Mouse (Mus musculus) brain, embryonic 18.5 days (tissue): ENCODE measurements at regions not wholly inside any gene's neighbourhood (a gene's known extent, or its start where the extent isn't known, plus 50 kb on each side); places are given as distances from the start of the nearest gene placed in this dataset.

Experiments
- DNase-seq: peaks from one replicate; pipeline ENCODE4 v3.0.0-alpha.2; 2012; ENCODE audit warnings: low read depth, low spot score

GRCm38 (mm10) chr15:62292876-62293275 is 1370.1 kb upstream of the A1bg start:
- DNase-seq: no peak

DNA sequence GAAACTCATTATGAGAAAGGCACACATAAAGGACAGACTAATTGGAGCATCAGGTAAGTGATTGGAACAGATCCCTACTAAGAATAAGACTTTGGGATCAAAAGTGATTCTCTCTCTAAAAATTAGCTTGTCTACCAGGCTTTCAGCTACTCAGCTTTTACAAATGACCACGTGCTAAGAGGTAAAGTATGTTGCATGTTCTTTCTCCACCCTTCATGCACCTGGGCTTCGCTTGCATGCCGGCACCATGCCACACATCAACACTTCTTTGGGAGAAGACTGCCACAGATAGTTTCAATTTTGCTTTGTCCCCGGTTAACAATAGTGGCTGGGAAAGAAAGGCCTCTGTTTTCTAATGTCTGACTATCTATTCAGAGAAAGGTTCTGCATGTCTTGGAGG is 1367.9 kb upstream of the A1bg start:
- no peak for DNase-seq

- no peak for DNase-seq
These were observed 1364.1 kb upstream of the A1bg start for GRCm38 (mm10) chr15:62286666-62287655.

- no peak for DNase-seq
These were observed 1362.1 kb upstream of the A1bg start for GRCm38 (mm10) chr15:62284606-62285531.

- no peak for DNase-seq
These were observed 1361.0 kb upstream of the A1bg start for GRCm38 (mm10) chr15:62283661-62284429.

- no peak for DNase-seq
These were observed 1359.8 kb upstream of the A1bg start for GRCm38 (mm10) chr15:62282646-62283045.

DNA sequence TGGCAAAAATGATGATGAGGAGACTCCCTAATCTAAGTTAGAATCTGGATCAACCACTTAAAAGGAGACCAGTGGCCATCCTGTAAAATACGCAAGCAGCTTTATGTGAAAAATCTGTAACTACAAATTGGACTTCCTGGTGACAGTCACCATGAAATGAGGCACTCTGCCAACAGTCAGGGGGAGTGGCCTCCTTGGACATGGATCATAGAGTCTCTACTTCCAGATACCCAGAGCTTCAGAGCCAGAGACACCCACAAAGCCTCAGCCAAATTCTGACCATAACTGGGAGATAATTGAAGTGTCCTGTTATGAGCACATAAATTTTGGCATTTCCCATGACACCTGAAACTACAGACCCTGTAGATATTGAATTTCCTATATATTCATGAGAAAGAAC is 1359.3 kb upstream of the A1bg start:
- DNase-seq: no peak

DNA sequence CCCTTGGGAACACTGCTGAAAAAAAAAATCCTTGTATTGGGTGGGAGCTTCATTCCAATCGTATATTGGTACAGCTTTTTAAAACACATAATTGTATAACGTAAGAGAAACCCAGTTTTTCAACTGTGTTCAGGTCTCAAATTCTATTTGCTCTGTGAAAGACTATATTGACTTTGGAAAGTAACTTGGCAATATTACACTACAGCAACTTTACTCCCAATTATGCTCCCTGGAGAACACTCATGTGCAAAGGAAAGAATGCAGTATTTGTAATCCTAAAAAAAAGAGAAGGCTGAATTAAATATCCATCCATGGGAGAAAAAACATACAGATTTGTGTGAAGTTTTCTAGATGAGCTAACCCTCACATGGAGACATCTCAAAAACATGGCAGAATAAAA is 1356.7 kb upstream of the A1bg start:
- no peak for DNase-seq

DNA sequence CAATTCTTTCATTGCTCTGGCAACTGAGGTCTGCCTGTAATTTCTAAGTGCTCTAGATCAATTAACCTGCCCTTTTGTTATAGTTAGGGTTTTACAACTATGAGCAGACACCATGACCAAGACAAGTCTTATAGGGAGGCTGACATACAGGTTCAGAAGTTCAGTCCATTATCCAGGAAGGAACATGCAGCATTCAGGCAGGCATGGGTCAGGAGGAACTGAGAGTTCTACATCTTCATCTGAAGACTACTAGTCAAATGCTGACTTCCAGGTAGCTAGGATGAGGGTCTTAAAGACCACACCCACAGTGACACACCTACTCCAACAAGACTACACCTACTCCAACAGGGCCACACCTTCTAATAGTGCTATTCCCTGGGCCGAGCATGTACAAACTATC is 1352.0 kb upstream of the A1bg start:
- no peak for DNase-seq

GRCm38 (mm10) chr15:62273855-62274488 is 1351.2 kb upstream of the A1bg start:
- no peak for DNase-seq

DNA sequence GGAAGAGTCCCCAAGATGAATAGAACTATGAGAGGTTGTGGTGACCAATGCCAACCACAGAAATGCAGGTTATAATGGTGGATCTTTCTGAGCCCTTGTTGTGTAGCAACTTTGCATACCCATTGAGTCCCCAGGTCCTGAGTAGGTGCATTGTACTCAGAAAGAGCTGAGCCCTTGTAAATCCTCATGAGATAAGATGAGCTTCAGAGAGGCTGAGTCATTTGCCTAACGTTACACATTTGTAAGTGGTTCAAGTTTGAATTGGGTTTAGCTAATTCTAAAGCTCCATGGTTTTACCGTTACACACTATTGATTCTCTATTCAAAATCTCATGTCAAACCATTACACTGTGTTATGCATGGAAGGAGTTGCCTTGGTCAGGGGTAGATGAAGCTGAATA is 1349.9 kb upstream of the A1bg start:
- DNase-seq: no peak

GRCm38 (mm10) chr15:62271428-62271827 is 1348.6 kb upstream of the A1bg start:
- DNase-seq: no peak

- DNase-seq: no peak
These were observed 1345.4 kb upstream of the A1bg start for GRCm38 (mm10) chr15:62268189-62268588.

DNA sequence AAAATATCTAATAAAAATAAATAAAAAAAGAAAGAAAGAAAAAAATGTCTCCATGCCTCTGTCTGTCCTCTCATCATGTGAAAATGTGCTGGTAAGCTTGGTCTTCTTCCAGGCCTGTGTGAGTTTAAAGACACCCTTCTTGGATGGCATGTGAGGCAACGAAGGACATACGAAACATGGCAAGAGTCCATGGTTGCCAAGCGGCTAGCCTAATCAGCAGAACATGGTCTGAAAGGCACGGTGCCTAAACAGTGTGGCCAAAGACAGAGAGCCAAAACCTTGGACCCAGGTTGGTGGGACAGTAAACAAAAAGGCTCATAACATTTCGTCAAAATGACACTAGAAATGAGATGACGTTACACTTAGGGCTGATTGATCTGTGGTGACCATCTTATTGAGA is 1344.7 kb upstream of the A1bg start:
- DNase-seq: no peak

DNA sequence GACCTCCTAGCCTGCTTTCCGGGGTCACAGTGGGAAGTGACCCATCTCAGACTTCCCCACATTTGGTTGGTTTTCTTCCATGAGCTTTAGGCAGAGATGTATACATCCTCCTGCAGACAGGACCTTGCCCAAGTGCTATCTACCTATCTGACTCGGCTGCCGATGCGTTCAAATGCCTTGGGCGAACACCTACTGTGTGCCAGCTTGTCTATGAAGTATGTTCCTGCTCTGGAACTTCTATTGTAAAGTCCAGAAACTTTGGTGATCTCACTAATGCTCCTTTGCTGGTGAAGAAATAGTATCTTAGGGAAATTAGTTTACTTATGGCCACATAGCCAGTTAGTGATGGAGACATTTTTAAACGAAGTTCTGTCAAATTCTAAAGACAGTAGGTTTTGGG is 1343.2 kb upstream of the A1bg start:
- DNase-seq: no peak

DNA sequence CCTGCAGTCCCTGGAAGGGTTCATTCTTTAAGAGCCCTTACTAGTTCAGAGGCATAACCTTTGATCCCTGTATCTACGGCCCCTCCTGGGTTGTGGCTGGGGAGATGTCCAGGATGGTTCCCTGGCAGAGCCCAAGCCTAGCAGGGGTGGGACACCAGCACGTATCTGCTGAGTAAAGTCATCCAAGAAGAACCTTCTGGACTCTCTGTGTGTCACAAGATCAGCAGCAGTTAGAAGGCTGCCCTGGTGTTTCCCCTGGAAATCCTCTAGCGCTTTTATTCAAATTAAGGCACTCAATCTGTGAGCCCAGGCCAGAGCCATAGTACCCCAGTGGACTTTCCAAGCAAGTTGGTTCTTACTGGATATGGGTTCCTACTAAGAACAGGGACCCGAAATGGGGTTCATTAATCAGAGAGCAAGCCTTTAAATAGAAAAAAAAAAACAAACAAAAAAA is 1342.7 kb upstream of the A1bg start:
- DNase-seq: no peak

GRCm38 (mm10) chr15:62264966-62265365 is 1342.2 kb upstream of the A1bg start:
- DNase-seq: no peak

DNA sequence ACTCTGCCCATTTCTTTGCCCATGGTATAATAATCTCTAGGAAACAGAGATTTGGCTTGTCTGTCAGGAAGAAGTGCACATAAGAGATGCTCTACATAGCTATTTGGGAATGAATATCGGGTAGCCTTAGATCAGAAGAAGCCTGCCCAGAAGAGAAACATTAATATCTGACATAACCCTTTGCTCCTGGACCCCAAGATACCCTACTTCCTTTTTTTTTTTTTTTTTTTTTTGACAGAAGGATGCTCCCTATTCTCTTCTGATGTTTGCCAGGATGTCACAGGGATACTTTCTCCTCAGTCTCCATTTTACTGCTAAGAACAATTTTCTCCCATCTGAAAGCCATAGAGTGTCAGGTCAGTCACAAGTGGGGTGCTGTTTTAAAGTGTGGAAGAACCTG is 1341.4 kb upstream of the A1bg start:
- DNase-seq: no peak

- no peak for DNase-seq
These were observed 1339.7 kb upstream of the A1bg start for GRCm38 (mm10) chr15:62262487-62262886.

GRCm38 (mm10) chr15:62261520-62261919 is 1338.7 kb upstream of the A1bg start:
- no peak for DNase-seq

DNA sequence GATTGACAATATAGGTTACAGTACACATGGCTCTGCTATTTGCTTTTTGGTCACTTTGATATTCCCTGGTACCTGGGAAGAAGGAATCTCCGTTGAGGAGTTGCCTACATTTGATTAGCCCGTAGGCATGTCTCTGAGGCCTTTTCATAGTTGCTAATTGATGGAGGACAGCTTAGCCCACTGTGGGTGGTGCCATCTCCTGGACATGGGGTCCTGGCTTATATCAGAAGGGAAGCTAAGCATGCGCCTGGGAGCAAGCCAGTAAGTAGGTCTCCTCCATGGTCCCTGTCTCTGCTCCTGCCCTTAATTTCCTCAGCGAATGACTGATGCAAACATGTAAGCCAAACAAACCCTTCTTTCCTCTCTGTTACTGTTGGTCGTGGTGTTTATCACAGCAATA is 1335.8 kb upstream of the A1bg start:
- DNase-seq: no peak
